Mouse (Mus musculus) MEL (cell line): ENCODE results near the gene Cntn5. TPM values are rescaled to one million over a fixed set of nuclear protein-coding genes. Genes with fewer than 3 reads are reported as not detected.

ENCODE experiments used
- DNase-seq: peaks from one replicate; pipeline ENCODE4 v3.0.0; 2011; ENCODE audit warnings: low read depth, low spot score
- H3K27ac ChIP-seq: 2 replicates; pipeline ENCODE4 v1.5.1; 2012; ENCODE audit warnings: low read depth, mild to moderate bottlenecking, control low read depth, low read length, moderate library complexity; ENCODE audit not compliant: control insufficient read depth
- H3K27me3 ChIP-seq, 2 experiments: fragments of 150-350 bp in 1 of 2; sonication (generic) in 1 of 2; 2 replicates each; pipeline ENCODE4 v1.6.1; 2012; ENCODE audit warnings: low read length in 2 of 2, mild to moderate bottlenecking in 2 of 2, improper control_type of control experiment in 1 of 2, moderate library complexity in 1 of 2; ENCODE audit not compliant: insufficient read depth in 2 of 2, control insufficient read depth in 1 of 2
- H3K36me3 ChIP-seq, 2 experiments: 2 replicates each; pipeline ENCODE4 v1.6.1; 2012 to 2014; ENCODE audit warnings: low read length in 2 of 2, improper control_type of control experiment in 1 of 2, inconsistent platforms in 1 of 2, mild to moderate bottlenecking in 1 of 2; ENCODE audit not compliant: insufficient read depth in 2 of 2, control insufficient read depth in 1 of 2
- H3K4me1 ChIP-seq, 2 experiments: fragments of 150-350 bp in 1 of 2; sonication (generic) in 1 of 2; 2 replicates each; pipeline ENCODE4 v1.6.1; 2012; ENCODE audit warnings: low read length in 2 of 2, improper control_type of control experiment in 1 of 2, mild to moderate bottlenecking in 1 of 2; ENCODE audit not compliant: insufficient read depth in 2 of 2, control insufficient read depth in 1 of 2
- H3K4me3 ChIP-seq, 2 experiments: fragments of 150-350 bp in 1 of 2; sonication (generic) in 1 of 2; 2 replicates each; pipeline ENCODE4 v1.5.1; 2012; ENCODE audit warnings: low read depth in 2 of 2, low read length in 2 of 2, mild to moderate bottlenecking in 2 of 2, moderate library complexity in 2 of 2, control low read depth in 1 of 2, improper control_type of control experiment in 1 of 2; ENCODE audit not compliant: control insufficient read depth in 1 of 2, insufficient read depth in 1 of 2
- H3K79me2 ChIP-seq: 2 replicates; pipeline ENCODE4 v1.6.1; 2012; ENCODE audit warnings: mild to moderate bottlenecking, low read length, moderate library complexity; ENCODE audit not compliant: control insufficient read depth, poor library complexity, insufficient read depth
- H3K9ac ChIP-seq: 2 replicates; pipeline ENCODE4 v1.6.1; 2012; ENCODE audit warnings: low read depth, mild to moderate bottlenecking, control low read depth, low read length, moderate library complexity; ENCODE audit not compliant: control insufficient read depth, poor library complexity, severe bottlenecking
- H3K9me3 ChIP-seq: fragments of 150-350 bp; sonication (generic); replicated peaks from 2 replicates; pipeline ENCODE4 v1.6.1; 2012; ENCODE audit warnings: mild to moderate bottlenecking, low read length, improper control_type of control experiment, moderate library complexity; ENCODE audit not compliant: insufficient read depth
- CHD1 ChIP-seq: IDR thresholded peaks from 2 replicates; pipeline ENCODE4 v1.6.1; 2012; ENCODE audit warnings: low read depth, mild to moderate bottlenecking, inconsistent platforms, low read length, improper control_type of control experiment
- E2F4 ChIP-seq: IDR thresholded peaks from 2 replicates; pipeline ENCODE4 v1.6.1; 2011; ENCODE audit warnings: low read depth, low read length, improper control_type of control experiment, borderline replicate concordance
- ELF1 ChIP-seq: IDR thresholded peaks from 2 replicates; pipeline ENCODE4 v1.6.1; 2014; ENCODE audit warnings: low read depth, mild to moderate bottlenecking, inconsistent platforms, low read length, improper control_type of control experiment, moderate library complexity
- EP300 ChIP-seq, 2 experiments: IDR thresholded peaks; 2 replicates each; pipeline ENCODE4 v1.6.1; 2011; ENCODE audit warnings: improper control_type of control experiment in 2 of 2, low read length in 2 of 2, low read depth in 1 of 2, mild to moderate bottlenecking in 1 of 2
- GABPA ChIP-seq: IDR thresholded peaks from 2 replicates; pipeline ENCODE4 v1.6.1; 2012; ENCODE audit warnings: low read depth, mild to moderate bottlenecking, inconsistent platforms, low read length, improper control_type of control experiment, moderate library complexity
- GATA1 ChIP-seq: IDR thresholded peaks from 2 replicates; pipeline ENCODE4 v1.6.1; 2011; ENCODE audit warnings: low read depth, low read length, improper control_type of control experiment
- HCFC1 ChIP-seq: IDR thresholded peaks from 2 replicates; pipeline ENCODE4 v1.6.1; 2012; ENCODE audit warnings: low read depth, mild to moderate bottlenecking, inconsistent platforms, low read length, improper control_type of control experiment, moderate library complexity
- JUND ChIP-seq: IDR thresholded peaks from 2 replicates; pipeline ENCODE4 v1.6.1; 2011; ENCODE audit warnings: low read depth, mild to moderate bottlenecking, improper control_type of control experiment, low read length
- KAT2A ChIP-seq: conservative IDR thresholded peaks from 2 replicates; pipeline ENCODE4 v1.6.1; 2012; ENCODE audit warnings: low read depth, low read length, improper control_type of control experiment, inconsistent platforms
- MAZ ChIP-seq: IDR thresholded peaks from 2 replicates; pipeline ENCODE4 v1.6.1; 2012; ENCODE audit warnings: low read depth, mild to moderate bottlenecking, inconsistent platforms, low read length, improper control_type of control experiment
- MYC ChIP-seq: IDR thresholded peaks from 2 replicates; pipeline ENCODE4 v1.6.1; 2011; ENCODE audit warnings: low read depth, mild to moderate bottlenecking, low read length, improper control_type of control experiment, moderate library complexity
- NELFE ChIP-seq: IDR thresholded peaks from 2 replicates; pipeline ENCODE4 v1.6.1; 2011; ENCODE audit warnings: low read depth, low read length, improper control_type of control experiment
- POLR2AphosphoS5 ChIP-seq: IDR thresholded peaks from 2 replicates; pipeline ENCODE4 v1.6.1; 2012; ENCODE audit warnings: low read depth, borderline replicate concordance, mild to moderate bottlenecking, inconsistent platforms, low read length, moderate library complexity, mixed read lengths
- RAD21 ChIP-seq: IDR thresholded peaks from 2 replicates; pipeline ENCODE4 v1.6.1; 2011; ENCODE audit warnings: mild to moderate bottlenecking, low read depth, low read length, improper control_type of control experiment
- RCOR1 ChIP-seq: IDR thresholded peaks from 2 replicates; pipeline ENCODE4 v1.6.1; 2012; ENCODE audit warnings: low read depth, mild to moderate bottlenecking, inconsistent platforms, low read length, improper control_type of control experiment
- SMC3 ChIP-seq: IDR thresholded peaks from 2 replicates; pipeline ENCODE4 v1.6.1; 2011; ENCODE audit warnings: low read depth, low read length, improper control_type of control experiment
- TAL1 ChIP-seq: IDR thresholded peaks from 2 replicates; pipeline ENCODE4 v1.6.1; 2012; ENCODE audit warnings: mild to moderate bottlenecking, inconsistent platforms, low read length, moderate library complexity, mixed read lengths
- TBP ChIP-seq: IDR thresholded peaks from 2 replicates; pipeline ENCODE4 v1.8.0; 2011; ENCODE audit warnings: low read depth, low read length, improper control_type of control experiment
- TCF12 ChIP-seq: IDR thresholded peaks from 2 replicates; pipeline ENCODE4 v1.6.1; 2014; ENCODE audit warnings: low read depth, mild to moderate bottlenecking, inconsistent platforms, low read length, improper control_type of control experiment, moderate library complexity
- USF2 ChIP-seq, 2 experiments: IDR thresholded peaks; 2 replicates each; pipeline ENCODE4 v1.6.1; 2011 to 2012; ENCODE audit warnings: improper control_type of control experiment in 2 of 2, low read length in 2 of 2, borderline replicate concordance in 1 of 2, inconsistent platforms in 1 of 2, low read depth in 1 of 2, mild to moderate bottlenecking in 1 of 2; ENCODE audit not compliant: insufficient read depth in 1 of 2
- ZNF384 ChIP-seq: IDR thresholded peaks from 2 replicates; pipeline ENCODE4 v1.6.1; 2012; ENCODE audit warnings: low read depth, mild to moderate bottlenecking, inconsistent platforms, low read length, improper control_type of control experiment
- polyA plus RNA-seq, 2 experiments: library from polyadenylated mRNA; stranded (reverse) in 1 of 2; unstranded in 1 of 2; fragments of >175 nt in 1 of 2; fragments of >200 nt in 1 of 2; gene quantifications; 2 replicates each; pipeline versions ENCODE4 v1.2.1 to v1.2.4; 2012; ENCODE audit warnings: low replicate concordance in 2 of 2, low read depth in 1 of 2; ENCODE audit not compliant: insufficient read length in 2 of 2, insufficient read depth in 1 of 2, missing spikeins in 1 of 2
- total RNA-seq: library from RNA; depleted of rRNA; stranded (reverse); fragments of 300-350 nt; gene quantifications from 2 replicates; pipeline ENCODE4 v1.2.3, GENCODE M21; 2012

The Cntn5 gene
- total and polyA plus RNA-seq, 3 experiments: not detected

DNA sequence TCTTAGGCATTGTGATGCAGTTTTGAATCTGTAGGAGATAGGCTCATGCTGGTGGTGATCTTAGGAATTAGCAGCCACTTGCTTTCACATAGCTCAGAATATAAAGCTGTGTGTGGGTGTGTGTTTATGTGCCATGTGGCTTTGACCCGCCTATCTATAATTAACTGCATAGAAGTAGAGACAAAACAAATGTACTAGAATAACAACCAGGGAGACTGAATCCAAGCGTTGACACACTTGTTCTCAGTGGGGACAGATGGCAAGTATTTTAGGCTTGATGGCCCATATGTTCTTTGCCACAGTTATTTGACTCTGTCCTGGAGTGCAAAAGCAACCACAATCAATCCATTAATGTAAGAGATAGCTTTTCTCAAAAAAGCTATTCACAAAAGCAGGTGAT, 678.6 kb downstream of the Cntn5 start:
- no peak overlapping the region for H3K4me3 ChIP-seq
- H3K9me3 ChIP-seq: no peaks in the 10 kb centered on the region
- H3K27ac ChIP-seq: no peak overlapping the region
- no peaks in the 10 kb centered on the region for H3K4me1 ChIP-seq
- no peak for TF ChIP-seq SMC3
- no peak for TF ChIP-seq ZNF384
- TF ChIP-seq HCFC1: no peak
- no peak for TF ChIP-seq POLR2AphosphoS5
- TF ChIP-seq RCOR1: no peak
- no peak for TF ChIP-seq GABPA
- TF ChIP-seq ELF1: no peak
- no peak for TF ChIP-seq TCF12
- no peak for TF ChIP-seq TBP
- TF ChIP-seq USF2 (IDR thresholded peaks at IDR 0.05; ENCODE audit: borderline replicate concordance in 1 of 2, insufficient read depth in 1 of 2, low read depth in 1 of 2, low read length in 2 of 2): no peak
- H3K79me2 ChIP-seq: no peaks in the 10 kb centered on the region
- no peak overlapping the region for H3K9ac ChIP-seq
- no peak for DNase-seq
- no peaks in the 10 kb centered on the region for H3K36me3 ChIP-seq
- H3K27me3 ChIP-seq: no peaks in the 10 kb centered on the region

DNA sequence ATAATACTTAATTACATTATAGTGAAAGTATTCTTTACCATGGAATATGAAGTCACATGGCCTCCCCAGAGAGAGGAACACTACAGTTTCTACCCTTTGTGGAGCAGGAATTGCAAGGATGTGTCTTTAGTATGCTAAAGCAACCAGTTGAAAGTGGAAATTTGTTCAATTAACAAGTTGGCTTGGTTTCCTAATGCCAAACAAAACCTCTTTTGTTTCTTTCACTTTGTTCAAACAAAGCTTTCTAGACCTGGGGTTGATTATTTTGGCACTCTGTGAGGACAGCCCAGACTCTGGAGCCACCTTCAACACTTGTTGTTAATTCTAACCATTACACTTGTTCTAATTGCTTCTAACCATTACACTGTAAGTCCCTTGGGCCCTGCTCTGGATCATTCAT, 718.5 kb downstream of the Cntn5 start:
- no peak overlapping the region for H3K4me3 ChIP-seq
- no peaks in the 10 kb centered on the region for H3K4me1 ChIP-seq
- no peak overlapping the region for H3K27ac ChIP-seq
- H3K9ac ChIP-seq: no peak overlapping the region
- H3K79me2 ChIP-seq: no peaks in the 10 kb centered on the region
- no peaks in the 10 kb centered on the region for H3K9me3 ChIP-seq
- no peak for TF ChIP-seq CHD1
- no peak for TF ChIP-seq TAL1
- TF ChIP-seq RAD21: no peak
- no peak for TF ChIP-seq JUND
- TF ChIP-seq TBP: no peak
- no peak for TF ChIP-seq EP300 (IDR thresholded peaks at IDR 0.05; ENCODE audit: low read depth in 1 of 2, low read length in 2 of 2)
- TF ChIP-seq HCFC1: no peak
- no peak for TF ChIP-seq KAT2A
- no peak for TF ChIP-seq MYC
- no peak for TF ChIP-seq MAZ
- no peak for TF ChIP-seq NELFE
- no peak for TF ChIP-seq GATA1
- TF ChIP-seq E2F4: no peak
- no peak for TF ChIP-seq USF2 (IDR thresholded peaks at IDR 0.05; ENCODE audit: borderline replicate concordance in 1 of 2, insufficient read depth in 1 of 2, low read depth in 1 of 2, low read length in 2 of 2)
- TF ChIP-seq ZNF384: no peak
- no peak for DNase-seq
- no peaks in the 10 kb centered on the region for H3K27me3 ChIP-seq
- H3K36me3 ChIP-seq: no peaks in the 10 kb centered on the region
